Mouse (Mus musculus) embryonic fibroblast, embryonic 13.5 days (primary cell): ENCODE measurements around the gene Kdm6a.

Source experiments
- CTCF ChIP-seq: IDR thresholded peaks from 2 replicates; pipeline ENCODE4 v1.5.1; 2011; ENCODE audit warnings: mild to moderate bottlenecking, control low read depth, low read length, moderate library complexity, borderline replicate concordance; ENCODE audit not compliant: insufficient read depth
- POLR2A ChIP-seq: IDR thresholded peaks from 2 replicates; pipeline ENCODE4 v1.6.1; 2011; ENCODE audit warnings: low read depth, mild to moderate bottlenecking, control low read depth, low read length, moderate library complexity

GRCm38 (mm10) chrX:18166961-18167360 is 4.6 kb downstream of the Kdm6a start:
- TF ChIP-seq CTCF, result no peak
- no peak for TF ChIP-seq POLR2A
